Mouse (Mus musculus): ENCODE measurements around the gene Tchp. TPM values are rescaled to one million over a fixed set of nuclear protein-coding genes. Genes with fewer than 3 reads are reported as not detected.
A peak's percentile ranks its signal among the peaks of the same experiment; 100 is the strongest.

Gene Tchp
- polyA plus RNA-seq, 1 experiment: 10.0 TPM

DNA sequence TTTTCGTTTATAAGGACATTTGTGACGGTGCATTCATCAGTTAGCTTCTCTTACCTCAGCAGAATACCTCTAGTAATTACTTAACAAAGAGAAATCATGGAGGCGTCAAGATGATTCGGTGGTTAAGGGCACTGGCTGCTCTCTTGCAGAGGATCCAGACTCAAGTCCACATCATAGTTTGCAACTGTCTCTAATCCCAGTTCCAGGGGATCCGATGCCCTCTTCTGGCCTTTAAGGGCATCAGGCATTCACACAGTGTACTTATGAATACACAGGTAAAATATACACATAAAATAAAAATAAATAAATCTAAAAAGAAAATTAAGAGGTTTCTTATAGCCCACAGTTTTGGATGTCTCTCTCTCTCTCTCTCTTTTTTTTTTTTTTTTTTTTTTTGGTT, 11.8 kb upstream of the Tchp start:
- Histone ChIP-seq H3K36me3 (replicated peaks; ENCODE audit: low read length) (no peaks in the 10 kb centered on the region), H3K9me3 (no peaks in the 10 kb centered on the region), H3K4me3 (replicated peaks) (no peak overlapping the region), H3K4me1 (peaks cover 27% of the 10 kb centered on the region), H3K27me3 (replicated peaks) (peaks cover 32% of the 10 kb centered on the region)
- TF ChIP-seq GATA1 (IDR thresholded peaks at IDR 0.05; ENCODE audit: borderline replicate concordance, low read length): no peak
- TF ChIP-seq FLI1 (IDR thresholded peaks at IDR 0.05; ENCODE audit: low read length): no peak

DNA sequence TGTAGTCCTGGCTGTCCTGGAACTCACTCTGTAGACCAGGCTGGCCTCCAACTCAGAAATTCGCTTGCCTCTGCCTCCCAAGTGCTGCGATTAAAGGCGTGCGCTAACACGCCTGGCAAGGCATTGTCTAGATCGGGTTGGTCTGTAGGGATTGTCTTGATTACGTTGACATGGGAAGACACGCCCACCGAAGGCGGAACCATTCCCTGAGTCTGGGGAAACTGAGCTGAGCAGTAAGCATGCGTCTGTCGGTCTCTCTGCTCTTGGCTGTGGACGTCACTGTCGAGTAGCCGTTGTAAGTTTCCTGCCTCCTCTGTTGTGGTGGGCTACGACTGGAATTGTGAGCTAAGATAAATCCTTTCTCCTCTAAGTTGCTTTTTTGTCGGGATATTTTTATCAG, 10.6 kb upstream of the Tchp start:
- H3K4me1 ChIP-seq: peaks cover 21% of the 10 kb centered on the region
- TF ChIP-seq FLI1 (IDR thresholded peaks at IDR 0.05; ENCODE audit: low read length): no peak
- TF ChIP-seq GATA1 (IDR thresholded peaks at IDR 0.05; ENCODE audit: borderline replicate concordance, low read length): no peak
- H3K4me3 ChIP-seq (replicated peaks): no peak overlapping the region
- no peaks in the 10 kb centered on the region for H3K9me3 ChIP-seq
- H3K27me3 ChIP-seq (replicated peaks): peaks cover 32% of the 10 kb centered on the region
- H3K36me3 ChIP-seq (replicated peaks; ENCODE audit: low read length): no peaks in the 10 kb centered on the region

DNA sequence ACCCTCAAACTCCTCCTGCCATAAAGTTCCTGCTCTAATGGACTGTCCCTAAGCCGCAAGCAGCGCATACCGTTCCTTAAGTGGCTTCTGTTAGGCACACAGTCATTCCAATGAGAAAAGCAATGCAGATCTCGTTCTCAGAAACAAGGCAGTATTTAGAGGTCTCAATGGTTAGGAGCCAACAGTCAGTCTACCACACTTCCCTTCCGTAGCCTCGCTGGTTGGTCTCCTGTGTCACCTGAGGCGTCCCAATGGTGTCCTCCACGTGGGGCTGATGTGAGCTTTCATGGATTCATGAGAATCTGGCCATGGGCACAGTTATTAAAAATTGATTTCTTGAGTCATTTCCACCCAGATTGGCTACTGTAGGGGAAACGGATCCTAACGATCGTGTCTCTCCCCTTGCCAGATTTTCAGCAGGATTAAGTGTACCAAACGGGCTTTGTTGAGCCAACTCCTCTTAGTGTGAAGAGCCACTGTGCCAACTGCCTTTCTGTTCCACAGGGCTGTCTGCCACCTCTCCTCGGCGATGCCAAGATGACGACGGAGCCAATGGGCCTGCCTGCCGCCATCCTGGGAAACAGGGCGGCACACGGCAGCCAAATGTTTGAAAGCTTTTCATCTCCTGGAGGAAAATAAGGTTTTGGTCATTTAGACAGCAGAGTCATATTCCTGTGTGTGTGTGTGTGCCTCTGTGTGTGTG, 9.4 kb upstream of the Tchp start:
- no peak for TF ChIP-seq FLI1 (IDR thresholded peaks at IDR 0.05; ENCODE audit: low read length)
- no peak for TF ChIP-seq GATA1 (IDR thresholded peaks at IDR 0.05; ENCODE audit: borderline replicate concordance, low read length)
- Histone ChIP-seq H3K27me3 (replicated peaks) (peaks cover 24% of the 10 kb centered on the region), H3K9me3 (no peaks in the 10 kb centered on the region), H3K4me3 (replicated peaks) (no peak overlapping the region), H3K4me1 (peaks cover 32% of the 10 kb centered on the region), H3K36me3 (replicated peaks; ENCODE audit: low read length) (no peaks in the 10 kb centered on the region)

DNA sequence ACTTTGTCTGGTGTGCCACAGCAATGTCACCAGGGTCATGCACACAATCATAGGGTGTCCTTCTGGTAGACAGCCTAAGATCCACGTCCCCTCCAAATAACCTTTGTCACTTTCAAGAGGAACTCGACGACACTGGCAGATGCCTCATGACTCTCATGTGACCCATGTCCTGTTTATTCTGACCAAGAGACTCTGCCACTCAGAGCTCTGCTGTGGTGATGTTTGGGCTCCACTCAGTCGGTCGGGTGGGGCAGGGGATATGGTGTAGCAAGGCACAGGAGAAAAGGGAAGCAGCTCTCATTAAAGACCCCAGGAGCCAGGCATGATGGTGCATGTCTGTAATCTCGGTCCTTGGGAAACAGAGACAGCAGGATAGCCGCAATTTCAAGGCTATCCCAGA, 8.5 kb upstream of the Tchp start:
- Histone ChIP-seq H3K36me3 (replicated peaks; ENCODE audit: low read length) (no peaks in the 10 kb centered on the region), H3K4me3 (replicated peaks) (no peak overlapping the region), H3K27me3 (replicated peaks) (peaks cover 16% of the 10 kb centered on the region), H3K4me1 (peaks cover 28% of the 10 kb centered on the region), H3K9me3 (no peaks in the 10 kb centered on the region)
- TF ChIP-seq GATA1 (IDR thresholded peaks at IDR 0.05; ENCODE audit: borderline replicate concordance, low read length) (no peak), FLI1 (IDR thresholded peaks at IDR 0.05; ENCODE audit: low read length) (no peak)

DNA sequence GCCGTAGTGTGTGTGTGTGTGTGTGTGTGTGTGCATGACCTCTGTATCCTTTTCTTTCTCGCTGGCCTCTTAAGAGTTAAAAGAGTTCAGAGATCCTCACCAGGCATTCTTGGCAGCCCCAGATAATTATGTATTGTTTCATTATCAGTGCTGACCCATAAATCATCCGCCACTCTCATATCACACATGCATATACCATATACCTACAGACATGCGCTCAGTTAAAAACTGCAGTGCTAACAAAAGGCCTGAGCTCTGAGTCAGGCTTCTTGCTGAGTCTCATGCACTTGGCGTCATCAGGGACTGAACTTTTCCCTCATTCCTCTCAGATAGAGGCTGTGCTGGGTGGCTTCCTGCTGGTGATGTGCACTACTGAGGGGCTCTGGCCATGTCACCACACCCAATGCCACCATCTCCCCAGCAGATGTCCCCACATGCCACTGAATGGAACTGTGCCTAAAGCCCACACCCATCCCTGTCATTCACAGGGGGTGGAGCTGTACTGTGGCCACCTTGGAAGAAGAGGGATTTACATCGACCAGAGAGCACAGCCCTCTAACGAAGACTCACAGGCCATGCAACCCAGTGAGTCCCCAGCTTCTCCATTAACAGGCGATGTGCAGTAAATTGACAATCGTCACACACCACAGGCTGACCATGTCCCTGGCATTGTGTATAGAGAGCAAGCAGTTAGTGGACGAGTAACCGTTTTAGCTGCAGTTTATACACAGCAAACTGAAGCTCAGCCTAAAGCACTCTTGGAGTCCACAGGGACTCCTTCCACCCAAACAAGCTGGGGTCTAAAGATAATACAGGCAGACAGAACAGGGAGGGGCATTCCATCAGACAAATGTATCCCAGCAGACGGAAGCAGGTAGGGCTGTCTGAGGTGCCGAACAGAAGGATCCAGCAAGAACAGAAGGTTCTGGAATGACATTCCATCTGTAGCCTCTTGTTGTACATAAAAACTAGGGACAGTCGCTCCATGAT, 4.9 kb upstream of the Tchp start:
- Histone ChIP-seq H3K4me1 (peaks cover 30% of the 10 kb centered on the region), H3K27me3 (replicated peaks) (peaks cover 6% of the 10 kb centered on the region), H3K4me3 (replicated peaks) (peak overlapping the region; percentile 48), H3K36me3 (replicated peaks; ENCODE audit: low read length) (no peaks in the 10 kb centered on the region), H3K9me3 (no peaks in the 10 kb centered on the region)
- TF ChIP-seq GATA1 (IDR thresholded peaks at IDR 0.05; ENCODE audit: borderline replicate concordance, low read length): no peak
- no peak for TF ChIP-seq FLI1 (IDR thresholded peaks at IDR 0.05; ENCODE audit: low read length)

DNA sequence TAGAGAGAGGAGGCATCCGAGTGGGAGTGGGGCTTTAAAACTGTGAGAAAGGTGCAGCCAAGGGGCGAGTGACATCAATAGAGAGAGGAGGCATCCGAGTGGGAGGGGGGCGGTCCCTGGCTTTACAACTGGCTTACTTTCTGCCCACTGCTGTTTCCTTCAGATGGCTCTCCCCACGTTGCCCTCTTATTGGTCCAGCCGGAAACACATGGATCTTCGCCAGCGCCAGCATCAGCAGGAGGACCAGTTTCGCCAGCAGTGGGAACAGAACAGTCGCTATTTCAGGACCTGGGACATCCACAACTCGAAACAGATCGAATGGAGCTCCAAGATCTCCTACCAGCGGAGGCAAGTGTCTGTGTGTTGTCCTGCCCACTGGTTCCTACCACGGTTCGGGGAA, 931 bp downstream of the Tchp start:
- Histone ChIP-seq H3K4me3 (replicated peaks) (peak overlapping the region; percentile 99), H3K4me1 (peaks cover 28% of the 10 kb centered on the region), H3K36me3 (replicated peaks; ENCODE audit: low read length) (peaks cover 42% of the 10 kb centered on the region), H3K27me3 (replicated peaks) (no peaks in the 10 kb centered on the region), H3K9me3 (no peaks in the 10 kb centered on the region)
- TF ChIP-seq FLI1 (IDR thresholded peaks at IDR 0.05; ENCODE audit: low read length) (no peak), GATA1 (IDR thresholded peaks at IDR 0.05; ENCODE audit: borderline replicate concordance, low read length) (no peak)

DNA sequence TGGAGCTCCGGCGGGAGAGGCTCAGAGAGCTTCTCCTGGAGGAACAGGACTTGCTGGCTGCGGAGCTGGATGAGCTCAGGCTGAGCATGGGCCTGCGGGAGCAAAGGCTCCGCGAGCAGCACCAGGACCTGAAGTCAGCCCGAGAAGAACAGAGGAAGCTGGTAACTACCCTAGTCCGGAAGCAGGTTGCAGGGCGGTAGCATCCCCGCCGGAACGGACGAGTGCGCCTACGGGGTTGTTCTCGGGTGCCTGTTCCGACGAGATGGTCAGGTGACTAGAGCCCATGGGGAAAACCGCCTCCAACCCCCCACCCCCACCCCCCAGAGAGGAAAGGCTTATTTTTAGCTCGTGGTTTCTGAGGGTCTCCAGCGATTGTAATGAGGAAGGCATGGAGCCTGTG, 1.8 kb downstream of the Tchp start:
- no peaks in the 10 kb centered on the region for H3K9me3 ChIP-seq
- TF ChIP-seq FLI1 (IDR thresholded peaks at IDR 0.05; ENCODE audit: low read length) (no peak), GATA1 (IDR thresholded peaks at IDR 0.05; ENCODE audit: borderline replicate concordance, low read length) (no peak)
- peak overlapping the region; percentile 77 for H3K4me3 ChIP-seq (replicated peaks)
- H3K4me1 ChIP-seq: peaks cover 28% of the 10 kb centered on the region
- peaks cover 50% of the 10 kb centered on the region for H3K36me3 ChIP-seq (replicated peaks; ENCODE audit: low read length)
- no peaks in the 10 kb centered on the region for H3K27me3 ChIP-seq (replicated peaks)

DNA sequence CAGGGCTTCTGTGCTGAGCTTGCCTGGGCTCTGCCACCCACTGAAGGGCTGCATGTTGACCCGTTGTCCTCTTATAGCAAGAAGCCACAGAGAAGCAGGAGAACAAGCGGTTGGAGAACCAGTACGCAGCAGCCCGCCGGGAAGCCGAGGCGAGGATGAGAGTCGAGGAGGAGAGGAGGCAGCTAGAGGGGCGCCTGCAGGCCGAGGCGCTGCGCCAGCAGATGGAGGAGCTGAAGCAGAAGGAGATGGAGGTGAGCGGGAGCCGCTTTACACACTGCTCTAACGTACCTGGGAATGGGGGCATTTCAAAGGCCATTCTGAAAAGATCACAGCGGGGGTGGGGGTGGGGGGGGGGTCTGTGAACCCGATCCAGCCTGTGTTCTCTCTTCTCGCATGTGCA, 7.0 kb downstream of the Tchp start:
- Histone ChIP-seq H3K4me1 (peaks cover 12% of the 10 kb centered on the region), H3K36me3 (replicated peaks; ENCODE audit: low read length) (peaks cover 97% of the 10 kb centered on the region), H3K9me3 (no peaks in the 10 kb centered on the region), H3K4me3 (replicated peaks) (no peak overlapping the region), H3K27me3 (replicated peaks) (no peaks in the 10 kb centered on the region)
- TF ChIP-seq FLI1 (IDR thresholded peaks at IDR 0.05; ENCODE audit: low read length) (no peak), GATA1 (IDR thresholded peaks at IDR 0.05; ENCODE audit: borderline replicate concordance, low read length) (no peak)

DNA sequence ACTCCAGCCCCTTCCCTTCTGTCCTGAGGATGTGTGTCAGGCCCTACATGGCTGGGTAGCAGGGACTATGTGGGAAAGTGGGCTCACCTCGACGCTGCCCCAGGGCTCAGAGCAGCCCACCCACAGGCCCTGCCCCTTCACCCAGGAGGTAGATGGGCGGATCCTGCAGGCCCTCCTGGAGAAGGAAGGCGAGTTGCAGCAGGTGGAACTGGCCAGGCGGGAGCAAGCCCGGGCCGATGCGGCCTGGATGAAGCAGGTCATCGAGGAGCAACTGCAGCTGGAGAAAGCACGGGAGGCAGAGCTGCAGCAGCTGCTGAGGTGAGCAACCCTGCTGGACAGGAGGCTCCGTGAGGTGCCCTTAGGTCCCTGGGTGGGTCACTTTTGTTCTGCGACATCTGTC, 9.7 kb downstream of the Tchp start:
- H3K9me3 ChIP-seq: no peaks in the 10 kb centered on the region
- H3K27me3 ChIP-seq (replicated peaks): no peaks in the 10 kb centered on the region
- peaks cover 11% of the 10 kb centered on the region; the same call in 1 of the 2 replicates for H3K4me1 ChIP-seq
- TF ChIP-seq GATA1 (IDR thresholded peaks at IDR 0.05; ENCODE audit: borderline replicate concordance, low read length): no peak
- TF ChIP-seq FLI1 (IDR thresholded peaks at IDR 0.05; ENCODE audit: low read length): no peak
- H3K4me3 ChIP-seq (replicated peaks): no peak overlapping the region
- peaks cover 98% of the 10 kb centered on the region for H3K36me3 ChIP-seq (replicated peaks; ENCODE audit: low read length)

DNA sequence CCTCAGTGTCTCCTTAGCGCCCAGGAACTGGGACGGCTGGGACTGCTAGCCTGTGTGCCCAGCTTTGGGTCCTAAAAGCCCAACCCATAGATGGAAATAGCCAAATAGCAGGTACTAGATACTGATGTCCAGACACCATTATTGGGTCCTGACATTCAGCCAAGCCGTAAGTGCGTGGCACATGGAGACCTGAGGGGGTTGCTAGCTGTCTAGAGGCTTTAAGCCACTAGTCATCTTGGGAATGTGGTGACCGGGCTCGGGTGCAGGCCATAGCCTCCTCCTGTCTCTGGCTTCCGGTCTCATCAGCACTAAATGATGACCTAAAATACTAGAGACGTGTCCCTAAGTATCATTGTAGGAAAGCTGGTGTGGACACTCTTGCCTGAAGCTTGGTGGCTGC, 10.4 kb downstream of the Tchp start:
- no peak for TF ChIP-seq FLI1 (IDR thresholded peaks at IDR 0.05; ENCODE audit: low read length)
- no peak for TF ChIP-seq GATA1 (IDR thresholded peaks at IDR 0.05; ENCODE audit: borderline replicate concordance, low read length)
- Histone ChIP-seq H3K9me3 (no peaks in the 10 kb centered on the region), H3K36me3 (replicated peaks; ENCODE audit: low read length) (peaks cover 100% of the 10 kb centered on the region), H3K27me3 (replicated peaks) (no peaks in the 10 kb centered on the region), H3K4me3 (replicated peaks) (no peak overlapping the region), H3K4me1 (peaks cover 16% of the 10 kb centered on the region; the same call in 1 of the 2 replicates)

Data from megakaryocyte, embryonic 14.5 days (primary cell).